Comparison of ENCODE assay signal across 18 mouse cellular contexts in the genomic region with DNA sequence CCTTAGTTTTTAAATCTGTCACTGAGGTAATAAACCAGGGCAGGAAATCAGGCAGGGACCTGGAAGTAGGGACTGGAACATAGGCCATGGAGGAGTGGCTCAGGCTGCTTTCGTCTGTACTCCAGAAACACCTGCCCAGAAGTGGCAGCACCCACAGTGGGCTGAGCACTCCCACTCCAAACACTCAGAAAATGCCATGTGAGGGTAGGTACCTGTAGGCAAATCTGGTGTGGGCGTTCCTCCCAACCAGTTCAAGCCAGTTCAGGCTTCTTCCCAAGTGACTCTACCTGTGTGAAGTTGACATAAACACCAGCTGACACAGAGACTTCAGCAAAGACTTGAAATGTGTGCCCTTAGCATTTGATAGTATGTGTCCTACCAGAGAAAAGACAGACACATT.
"Had no signal": no experiment of that assay in that cellular context is flagged by ENCODE, and none has a peak within 500 bp of the region (broad histone marks: within the 10 kb centered on the region; RNA-seq: fewer than 3 reads in every experiment).

No protein-coding gene starts in this region.

- H3K27me3 ChIP-seq: intestine, embryonic 15.5 days; kidney, embryonic 15.5 days; liver, embryonic 13.5 days; lung, embryonic 15.5 days; megakaryocyte, embryonic 14.5 days had no signal

- H3K4me1 ChIP-seq: intestine, embryonic 15.5 days; kidney, embryonic 15.5 days; liver, embryonic 13.5 days; lung, embryonic 15.5 days; midbrain, embryonic 10.5 days had no signal

- H3K27ac ChIP-seq: intestine, embryonic 15.5 days; kidney, embryonic 15.5 days; liver, embryonic 13.5 days; lung, embryonic 15.5 days; midbrain, embryonic 10.5 days; stomach, postnatal 0 days had no signal

- H3K4me3 ChIP-seq: intestine, embryonic 15.5 days; kidney, embryonic 15.5 days; liver, embryonic 13.5 days; lung, embryonic 15.5 days; megakaryocyte, embryonic 14.5 days; midbrain, embryonic 10.5 days had no signal

- ATAC-seq: intestine, embryonic 15.5 days had no signal

- DNase-seq: kidney, adult 11 months; kidney, adult 8-10 months; kidney, postnatal 14 days; kidney, postnatal 4 days; liver, embryonic 13.5 days; midbrain, embryonic 14.5 days; right cerebral cortex, adult 18-20 months; right cerebral cortex, postnatal 14 days; right cerebral cortex, postnatal 4 days; thymus, adult 2 months; thymus, postnatal 14 days; thymus, postnatal 4 days had no signal

- H3K9me3 ChIP-seq: intestine, embryonic 15.5 days; kidney, embryonic 15.5 days; liver, embryonic 13.5 days; lung, embryonic 15.5 days; megakaryocyte, embryonic 14.5 days; midbrain, embryonic 10.5 days had no signal

- H3K9ac ChIP-seq: intestine, embryonic 15.5 days; kidney, embryonic 15.5 days; liver, embryonic 13.5 days; lung, embryonic 15.5 days had no signal

- H3K4me2 ChIP-seq: intestine, embryonic 15.5 days; kidney, embryonic 15.5 days; liver, embryonic 13.5 days; lung, embryonic 15.5 days had no signal
